Mouse (Mus musculus) C2C12 (cell line): Measurements from ENCODE around the gene Tsen2. TPM values are rescaled to one million over a fixed set of nuclear protein-coding genes. Genes with fewer than 3 reads are reported as not detected.

Experiments
- H3K27me3 ChIP-seq: one replicate; pipeline ENCODE4 v1.6.1; 2011; ENCODE audit not compliant: control insufficient read depth, insufficient read depth, insufficient read length
- H3K36me3 ChIP-seq: one replicate; pipeline ENCODE4 v1.6.1; 2011; ENCODE audit not compliant: control insufficient read depth, insufficient read depth
- H3K4me3 ChIP-seq: one replicate; pipeline ENCODE4 v1.5.1; 2011; ENCODE audit warnings: mild to moderate bottlenecking, control low read depth; ENCODE audit not compliant: poor library complexity, insufficient read depth, severe bottlenecking
- H3K79me2 ChIP-seq: one replicate; pipeline ENCODE4 v1.6.1; 2011; ENCODE audit not compliant: control insufficient read depth, insufficient read depth
- H3K79me3 ChIP-seq: one replicate; pipeline ENCODE4 v1.6.1; 2011; ENCODE audit warnings: low read depth, control low read depth
- H3ac ChIP-seq: one replicate; pipeline ENCODE3; 2011; ENCODE audit warnings: low read depth; ENCODE audit not compliant: control insufficient read depth, insufficient read length
- CEBPB ChIP-seq: IDR thresholded peaks from one replicate; pipeline ENCODE4 v1.6.1; 2011; ENCODE audit warnings: low read depth, mild to moderate bottlenecking, control low read depth, moderate library complexity
- CTCF ChIP-seq: IDR thresholded peaks from one replicate; pipeline ENCODE4 v1.5.1; 2011; ENCODE audit not compliant: control insufficient read depth, insufficient read depth, insufficient read length
- FOSL1 ChIP-seq: IDR thresholded peaks from one replicate; pipeline ENCODE4 v1.8.0; 2011; ENCODE audit warnings: mild to moderate bottlenecking, low read length; ENCODE audit not compliant: poor library complexity, insufficient read depth, severe bottlenecking
- MAX ChIP-seq: IDR thresholded peaks from one replicate; pipeline ENCODE4 v1.6.1; 2011; ENCODE audit warnings: mild to moderate bottlenecking, control low read depth
- MYOD1 ChIP-seq: IDR thresholded peaks from one replicate; pipeline ENCODE4 v1.6.1; 2011; ENCODE audit warnings: low read depth; ENCODE audit not compliant: control insufficient read depth, insufficient read length
- MYOG ChIP-seq: IDR thresholded peaks from one replicate; pipeline ENCODE4 v1.6.1; 2011; ENCODE audit not compliant: control insufficient read depth, insufficient read length; ENCODE audit errors: extremely low read depth
- USF1 ChIP-seq: IDR thresholded peaks from one replicate; pipeline ENCODE4 v1.6.1; 2011; ENCODE audit warnings: low read depth, mild to moderate bottlenecking, control low read depth, moderate library complexity
- polyA plus RNA-seq: library from polyadenylated mRNA; unstranded; fragments of >200 nt; fragmentation: generic; extraction: Trizol; gene quantifications from one replicate; pipeline ENCODE4 v1.2.1, GENCODE M21; 2012; ENCODE audit warnings: missing spikeins

Gene Tsen2
- polyA plus RNA-seq, 1 experiment, result 16.8 TPM

GRCm38 (mm10) chr6:115583430-115584125, 39.1 kb downstream of the Tsen2 start:
- Histone ChIP-seq H3K36me3 (no peaks in the 10 kb centered on the region), H3K79me3 (no peaks in the 10 kb centered on the region), H3K27me3 (no peaks in the 10 kb centered on the region), H3K79me2 (no peaks in the 10 kb centered on the region), H3ac (no peak overlapping the region), H3K4me3 (no peak overlapping the region)
- TF ChIP-seq CTCF (no peak), MAX (no peak), FOSL1 (no peak), MYOG (no peak)

- H3K79me2 ChIP-seq, result no peaks in the 10 kb centered on the region
- H3K27me3 ChIP-seq, result no peaks in the 10 kb centered on the region
- no peaks in the 10 kb centered on the region for H3K36me3 ChIP-seq
- no peaks in the 10 kb centered on the region for H3K79me3 ChIP-seq
- TF ChIP-seq CEBPB (no peak), USF1 (no peak), MYOD1 (no peak), FOSL1 (no peak), MYOG (no peak), MAX (no peak), CTCF (no peak)
- no peak overlapping the region for H3K4me3 ChIP-seq
- no peak overlapping the region for H3ac ChIP-seq
These were observed 39.7 kb downstream of the Tsen2 start for GRCm38 (mm10) chr6:115584176-115584575.

GRCm38 (mm10) chr6:115586321-115586720, 41.9 kb downstream of the Tsen2 start:
- no peaks in the 10 kb centered on the region for H3K36me3 ChIP-seq
- H3K4me3 ChIP-seq, result no peak overlapping the region
- H3ac ChIP-seq, result no peak overlapping the region
- TF ChIP-seq FOSL1 (no peak), MYOG (no peak)
- H3K79me2 ChIP-seq, result no peaks in the 10 kb centered on the region
- no peaks in the 10 kb centered on the region for H3K27me3 ChIP-seq
- H3K79me3 ChIP-seq, result no peaks in the 10 kb centered on the region

- Histone ChIP-seq H3K36me3 (no peaks in the 10 kb centered on the region), H3ac (no peak overlapping the region), H3K79me2 (no peaks in the 10 kb centered on the region), H3K79me3 (no peaks in the 10 kb centered on the region), H3K4me3 (no peak overlapping the region), H3K27me3 (peaks cover 3% of the 10 kb centered on the region)
- no peak for TF ChIP-seq USF1
- TF ChIP-seq CTCF, result no peak
- TF ChIP-seq MYOG, result no peak
- TF ChIP-seq MYOD1, result no peak
- TF ChIP-seq FOSL1, result no peak
- TF ChIP-seq MAX, result no peak
- no peak for TF ChIP-seq CEBPB
These were observed 47.4 kb downstream of the Tsen2 start for GRCm38 (mm10) chr6:115591692-115592359.

GRCm38 (mm10) chr6:115592458-115592857, 48.0 kb downstream of the Tsen2 start, which contains the start of gene Mkrn2os:
Gene Mkrn2os, minus strand, starts transcription at chr6:115592576.
- no peaks in the 10 kb centered on the region for H3K79me3 ChIP-seq
- H3K4me3 ChIP-seq, result no peak within 1 kb of the TSS
- no peaks in the 10 kb centered on the region for H3K79me2 ChIP-seq
- H3K36me3 ChIP-seq, result no peaks in the 10 kb centered on the region
- peaks cover 3% of the 10 kb centered on the region for H3K27me3 ChIP-seq
- no peak within 1 kb of the TSS for H3ac ChIP-seq
- no peak for TF ChIP-seq CTCF
- TF ChIP-seq USF1, result no peak
- TF ChIP-seq MAX, result no peak
- TF ChIP-seq FOSL1, result no peak
- TF ChIP-seq MYOG, result no peak
- no peak for TF ChIP-seq CEBPB
- no peak for TF ChIP-seq MYOD1

GRCm38 (mm10) chr6:115593252-115593651, 48.8 kb downstream of the Tsen2 start:
- Histone ChIP-seq H3K79me2 (no peaks in the 10 kb centered on the region), H3K79me3 (no peaks in the 10 kb centered on the region), H3K27me3 (peaks cover 3% of the 10 kb centered on the region), H3K4me3 (no peak overlapping the region), H3ac (no peak overlapping the region), H3K36me3 (no peaks in the 10 kb centered on the region)
- TF ChIP-seq CTCF, result no peak
- TF ChIP-seq MYOD1, result no peak
- no peak for TF ChIP-seq MAX
- TF ChIP-seq USF1, result no peak
- TF ChIP-seq MYOG, result no peak
- TF ChIP-seq FOSL1, result no peak
